Mouse (Mus musculus) C2C12 (cell line): ENCODE data around the gene Tmem245.

Experiments
- CEBPB ChIP-seq: IDR thresholded peaks from one replicate; pipeline ENCODE4 v1.6.1; 2011; ENCODE audit warnings: low read depth, mild to moderate bottlenecking, control low read depth, moderate library complexity
- CTCF ChIP-seq: IDR thresholded peaks from one replicate; pipeline ENCODE4 v1.5.1; 2011; ENCODE audit not compliant: control insufficient read depth, insufficient read depth, insufficient read length
- FOSL1 ChIP-seq: IDR thresholded peaks from one replicate; pipeline ENCODE4 v1.8.0; 2011; ENCODE audit warnings: mild to moderate bottlenecking, low read length; ENCODE audit not compliant: poor library complexity, insufficient read depth, severe bottlenecking
- MAX ChIP-seq: IDR thresholded peaks from one replicate; pipeline ENCODE4 v1.6.1; 2011; ENCODE audit warnings: mild to moderate bottlenecking, control low read depth
- MYOD1 ChIP-seq: IDR thresholded peaks from one replicate; pipeline ENCODE4 v1.6.1; 2011; ENCODE audit warnings: low read depth; ENCODE audit not compliant: control insufficient read depth, insufficient read length
- MYOG ChIP-seq: IDR thresholded peaks from one replicate; pipeline ENCODE4 v1.6.1; 2011; ENCODE audit not compliant: control insufficient read depth, insufficient read length; ENCODE audit errors: extremely low read depth
- USF1 ChIP-seq: IDR thresholded peaks from one replicate; pipeline ENCODE4 v1.6.1; 2011; ENCODE audit warnings: low read depth, mild to moderate bottlenecking, control low read depth, moderate library complexity

DNA sequence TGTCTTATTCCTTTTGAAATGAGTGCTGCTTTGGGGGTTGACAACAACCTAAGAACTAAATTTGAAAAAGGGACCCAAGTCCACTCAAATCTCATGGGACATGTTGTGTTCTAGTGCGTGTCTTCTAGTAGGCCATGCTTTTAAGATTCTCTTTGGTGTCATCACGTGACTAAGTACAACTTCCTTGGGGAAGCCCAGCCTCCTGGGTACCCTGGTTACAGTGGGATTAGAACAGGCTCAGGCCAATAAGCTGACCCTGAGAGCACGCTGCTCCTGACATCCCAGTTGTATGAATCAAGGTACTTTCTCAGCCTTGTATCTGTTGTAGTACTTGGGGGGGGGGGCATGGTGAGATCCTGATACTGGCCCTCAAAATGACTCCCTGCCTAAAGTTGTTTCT, 4.5 kb upstream of the Tmem245 start:
- TF ChIP-seq CTCF = no peak
- no peak for TF ChIP-seq MAX
- peak; percentile 25 for TF ChIP-seq USF1
- no peak for TF ChIP-seq MYOD1
- no peak for TF ChIP-seq CEBPB
- TF ChIP-seq MYOG = no peak
- no peak for TF ChIP-seq FOSL1
